In the genomic region with DNA sequence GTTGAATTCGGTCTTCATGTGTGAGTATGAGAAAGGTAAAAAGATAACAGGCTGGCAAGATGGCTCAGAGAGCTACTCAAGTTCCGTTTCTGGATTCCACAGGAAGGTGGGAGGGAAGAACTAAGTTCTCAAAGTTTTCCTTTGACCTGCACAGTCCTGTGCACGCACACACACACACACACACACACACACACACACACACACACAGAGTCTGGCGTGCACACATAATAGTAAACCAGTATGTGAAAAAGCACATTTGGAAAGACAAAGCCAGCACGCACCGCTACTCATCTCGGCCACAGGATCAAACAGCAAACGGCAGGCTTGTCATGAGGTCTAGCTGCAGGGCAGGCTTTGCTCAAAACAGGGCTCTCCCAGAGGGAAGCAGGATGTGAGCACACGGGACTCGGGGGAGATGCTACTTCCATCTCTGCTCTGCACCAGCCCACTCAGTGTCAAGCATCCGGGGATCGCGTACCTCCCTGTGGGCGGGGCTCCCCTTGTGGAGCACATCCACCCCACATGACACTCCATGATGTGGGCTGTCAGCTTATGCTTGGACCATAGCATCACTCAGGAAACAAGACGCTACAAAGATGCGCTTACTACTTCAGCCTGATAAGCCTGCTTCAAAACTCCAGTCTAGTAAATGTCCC, we compare ENCODE assay signal across 8 mouse cellular contexts. TPM values are rescaled to one million over a fixed set of nuclear protein-coding genes. Genes with fewer than 3 reads are reported as not detected.
DNase-seq lines count a peak whose midpoint lies in the region; ATAC-seq and TF ChIP-seq lines count a peak whose summit lies in the region.

No protein-coding gene starts in this region.

- intact Hi-C loops in heart, postnatal 10 days (cut with DNase I): no loop called here

- H3K9ac ChIP-seq in forebrain, embryonic 11.5 days (ENCODE audit: low read length): no peak overlapping the region; the same call in 1 of the 2 replicates
- H3K9ac ChIP-seq in kidney, postnatal 0 days (ENCODE audit: low read depth, low read length): no peak overlapping the region
- no peak overlapping the region for H3K9ac ChIP-seq in lung, embryonic 15.5 days

- DNase-seq in A20 (ENCODE audit: low read depth, low spot score): peak; percentile 24
- DNase-seq in adrenal gland, postnatal 14 days: peak; percentile 77
- no peak for DNase-seq in forebrain, embryonic 11.5 days (ENCODE audit: low spot score)
- peak; percentile 74 to 79 for DNase-seq in heart, postnatal 10 days
- peak; percentile 62 for DNase-seq in kidney, postnatal 0 days (ENCODE audit: low spot score)
- DNase-seq in right cerebral cortex, adult 18-20 months: peak; percentile 53
- no peak for DNase-seq in B cell, adult 2 months

- no peak overlapping the region for H3K27ac ChIP-seq in forebrain, embryonic 11.5 days (ENCODE audit: low read depth, low read length)
- H3K27ac ChIP-seq in kidney, postnatal 0 days: peak overlapping the region; percentile 43; the same call in 1 of the 2 replicates
- H3K27ac ChIP-seq in lung, embryonic 15.5 days: peak overlapping the region; percentile 72

- no peak for TF ChIP-seq CTCF in kidney, postnatal 0 days (IDR thresholded peaks at IDR 0.05; ENCODE audit: low read depth)

- peak; percentile 77 for ATAC-seq in forebrain, embryonic 11.5 days (replicated peaks; ENCODE audit: low FRiP score)
- peak; percentile 80 for ATAC-seq in kidney, postnatal 0 days (replicated peaks; ENCODE audit: low FRiP score, low read depth)
- ATAC-seq in lung, embryonic 15.5 days (ENCODE audit: borderline replicate concordance, extremely low read depth, low FRiP score, low TSS enrichment): peak; percentile 70

- 0 out of 2 replicates have a peak, but pooled peaks cover 2% of the 10 kb centered on the region for H3K4me1 ChIP-seq in forebrain, embryonic 11.5 days (replicated peaks; ENCODE audit: control insufficient read depth, insufficient read depth, low read length)
- H3K4me1 ChIP-seq in kidney, postnatal 0 days (replicated peaks; ENCODE audit: insufficient read depth, low read length): no peaks in the 10 kb centered on the region
- peaks cover 13% of the 10 kb centered on the region for H3K4me1 ChIP-seq in lung, embryonic 15.5 days

- H3K9me3 ChIP-seq in forebrain, embryonic 11.5 days (ENCODE audit: control insufficient read depth, low read length): no peaks in the 10 kb centered on the region
- H3K9me3 ChIP-seq in kidney, postnatal 0 days (replicated peaks; ENCODE audit: low read length): no peaks in the 10 kb centered on the region
- no peaks in the 10 kb centered on the region for H3K9me3 ChIP-seq in lung, embryonic 15.5 days

- H3K27me3 ChIP-seq in forebrain, embryonic 11.5 days (ENCODE audit: control insufficient read depth, insufficient read depth, low read length): no peaks in the 10 kb centered on the region
- no peaks in the 10 kb centered on the region for H3K27me3 ChIP-seq in kidney, postnatal 0 days (ENCODE audit: insufficient read depth, low read length)
- H3K27me3 ChIP-seq in lung, embryonic 15.5 days: no peaks in the 10 kb centered on the region

- no peak overlapping the region for H3K4me3 ChIP-seq in forebrain, embryonic 11.5 days (ENCODE audit: low read depth, low read length)
- H3K4me3 ChIP-seq in kidney, postnatal 0 days (replicated peaks; ENCODE audit: low read depth, low read length): no peak overlapping the region
- H3K4me3 ChIP-seq in lung, embryonic 15.5 days: peak overlapping the region; percentile 17

- 0 out of 2 replicates have a peak overlapping the region, but pooled peaks have one; percentile 5 for H3K4me2 ChIP-seq in forebrain, embryonic 11.5 days (ENCODE audit: low read depth, low read length, severe bottlenecking)
- H3K4me2 ChIP-seq in kidney, postnatal 0 days (ENCODE audit: low read length): peak overlapping the region; percentile 25
- peak overlapping the region; percentile 42 for H3K4me2 ChIP-seq in lung, embryonic 15.5 days

- H3K36me3 ChIP-seq in forebrain, embryonic 11.5 days (ENCODE audit: control insufficient read depth, insufficient read depth, low read length): no peaks in the 10 kb centered on the region
- H3K36me3 ChIP-seq in kidney, postnatal 0 days (ENCODE audit: insufficient read depth, low read length): no peaks in the 10 kb centered on the region
- H3K36me3 ChIP-seq in lung, embryonic 15.5 days: no peaks in the 10 kb centered on the region

- WGBS in forebrain, embryonic 11.5 days: 62% methylated on average over 16 of the region's 16 CpGs
- 41% methylated on average over 16 of the region's 16 CpGs for WGBS in kidney, postnatal 0 days
- 44% methylated on average over 16 of the region's 16 CpGs for WGBS in lung, embryonic 15.5 days

RNA-seq across cellular contexts. Expression of a gene that starts 50.9 kb away (rescaled TPM):
- 51.9 and 57.7 TPM in 2 replicates for total RNA-seq in adrenal gland, postnatal 14 days (2021)
- 11.6 and 13.6 TPM in 2 replicates for polyA plus RNA-seq in forebrain, embryonic 11.5 days (2014; fragmentation: Nextera tagmentation; extraction: Ambion mirVana)
- total RNA-seq in heart, postnatal 10 days (2021): 100 to 1,000 TPM; 129 to 143 TPM
- 5.3 and 5.9 TPM in 2 replicates for polyA plus RNA-seq in kidney, postnatal 0 days (2015; fragmentation: Nextera tagmentation; extraction: Ambion mirVana)
- polyA plus RNA-seq in lung, embryonic 15.5 days (2015; fragmentation: Nextera tagmentation; extraction: Ambion mirVana): 13.3 and 14.5 TPM in 2 replicates

Comparison
In these comparisons a context has a peak if more than half of its experiments do, and no peak if none do; other contexts are left out.
1. DNase-seq: peak in A20 (single experiment), adrenal gland, postnatal 14 days (single experiment), heart, postnatal 10 days (2 of 2), kidney, postnatal 0 days (single experiment) and right cerebral cortex, adult 18-20 months (single experiment); none in forebrain, embryonic 11.5 days (single experiment) and B cell, adult 2 months (0 of 2).
2. Peak in every context shown above with its lines, with median percentiles within 50 percentile points of each other: ATAC-seq and H3K4me2 ChIP-seq.